Mouse (Mus musculus) cerebellum, adult 2 months (tissue): ENCODE data around the gene Ift81. TPM values are rescaled to one million over a fixed set of nuclear protein-coding genes. Genes with fewer than 3 reads are reported as not detected.
"Not testable (repeated sequence)": the region's sequence is repeated elsewhere in the genome, so short reads cannot be mapped to it uniquely, and the experiment has no call there.

Experiments
- DNase-seq, 2 experiments: peaks; one replicate each; pipeline ENCODE4 v3.0.0; 2021
- H3K27ac ChIP-seq: fragments of 200-500 bp; 2 replicates; pipeline ENCODE4 v1.5.1; 2012; ENCODE audit warnings: low read length, control low read depth, inconsistent platforms; ENCODE audit not compliant: insufficient read depth
- H3K27me3 ChIP-seq: fragments of 200-500 bp; 2 replicates; pipeline ENCODE4 v1.6.1; 2012; ENCODE audit warnings: inconsistent platforms, mild to moderate bottlenecking, low read length, moderate library complexity; ENCODE audit not compliant: control insufficient read depth, insufficient read depth
- H3K4me1 ChIP-seq: fragments of 200-500 bp; 2 replicates; pipeline ENCODE4 v1.6.1; 2011; ENCODE audit warnings: low read length; ENCODE audit not compliant: control insufficient read depth, insufficient read depth
- H3K4me3 ChIP-seq: fragments of 200-500 bp; replicated peaks from 2 replicates; pipeline ENCODE3; 2011; ENCODE audit warnings: mild to moderate bottlenecking, low read depth, low read length, control low read depth; ENCODE audit not compliant: insufficient read depth
- CTCF ChIP-seq: fragments of 200-500 bp; IDR thresholded peaks from 2 replicates; pipeline ENCODE4 v1.5.1; 2011; ENCODE audit warnings: low read depth, mild to moderate bottlenecking, control low read depth, low read length, moderate library complexity, borderline replicate concordance; ENCODE audit not compliant: insufficient read depth
- POLR2A ChIP-seq: fragments of 200-500 bp; IDR thresholded peaks from 2 replicates; pipeline ENCODE4 v1.6.1; 2011; ENCODE audit warnings: low read length, control low read depth, borderline replicate concordance; ENCODE audit not compliant: insufficient read depth
- WGBS: fragments of 180-500 bp; shearing (Covaris S2); methylation state at CpG from one replicate; pipeline ENCODE4 v1.1.7; 2018; 5-methylcytosine and 5-hydroxymethylcytosine counted together
- polyA plus RNA-seq: library from polyadenylated mRNA; depleted of rRNA; stranded (reverse); fragments of >200 nt; gene quantifications from 2 replicates; pipeline ENCODE4 v1.2.3, GENCODE M21; 2012

The Ift81 gene
- polyA plus RNA-seq, 1 experiment = 20.4 TPM

DNA sequence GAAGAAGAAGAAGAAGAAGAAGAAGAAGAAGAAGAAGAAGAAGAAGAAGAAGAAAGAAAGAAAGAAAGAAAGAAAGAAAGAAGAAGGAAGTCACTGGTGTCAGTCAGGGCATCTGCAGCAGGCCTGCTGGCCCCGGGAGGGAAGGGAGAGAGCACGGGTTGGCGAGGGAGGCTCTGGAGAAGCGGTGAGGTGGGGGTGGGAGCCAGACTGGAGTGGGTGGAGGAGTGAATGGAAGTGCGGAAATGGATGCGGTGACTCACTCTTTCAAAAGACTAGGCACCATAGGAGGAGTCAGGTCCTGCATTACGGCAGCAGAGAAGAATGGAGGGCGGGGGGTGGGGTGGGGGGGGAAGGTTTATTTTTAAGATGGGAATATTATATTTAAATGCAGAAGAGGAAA lies 34.9 kb upstream of the Ift81 start:
- Histone ChIP-seq H3K27ac (no peak overlapping the region), H3K4me1 (peaks cover 23% of the 10 kb centered on the region), H3K27me3 (no peaks in the 10 kb centered on the region), H3K4me3 (no peak overlapping the region)
- no peak for DNase-seq
- TF ChIP-seq POLR2A (no peak), CTCF (no peak)
- WGBS = 80% methylated on average over 8 of the region's 8 CpGs

DNA sequence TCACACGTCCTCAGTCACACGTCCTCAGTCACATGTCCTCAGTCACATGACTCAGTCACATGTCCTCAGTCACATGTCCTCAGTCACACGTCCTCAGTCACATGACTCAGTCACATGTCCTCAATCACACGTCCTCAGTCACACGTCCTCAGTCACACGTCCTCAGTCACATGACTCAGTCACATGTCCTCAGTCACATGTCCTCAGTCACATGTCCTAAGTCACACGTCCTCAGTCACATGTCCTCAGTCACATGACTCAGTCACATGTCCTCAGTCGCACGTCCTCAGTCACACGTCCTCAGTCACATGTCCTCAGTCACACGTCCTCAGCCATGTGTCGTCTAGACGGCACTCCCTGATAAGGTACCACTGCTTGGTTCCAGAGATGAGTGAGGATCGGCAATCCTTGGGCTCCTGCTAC lies 33.6 kb upstream of the Ift81 start:
- not testable (repeated sequence) for H3K27ac ChIP-seq, H3K27me3 ChIP-seq, H3K4me3 ChIP-seq, DNase-seq
- WGBS = 96% methylated on average over 14 of the region's 14 CpGs
- peaks cover 15% of the 10 kb centered on the region for H3K4me1 ChIP-seq

DNA sequence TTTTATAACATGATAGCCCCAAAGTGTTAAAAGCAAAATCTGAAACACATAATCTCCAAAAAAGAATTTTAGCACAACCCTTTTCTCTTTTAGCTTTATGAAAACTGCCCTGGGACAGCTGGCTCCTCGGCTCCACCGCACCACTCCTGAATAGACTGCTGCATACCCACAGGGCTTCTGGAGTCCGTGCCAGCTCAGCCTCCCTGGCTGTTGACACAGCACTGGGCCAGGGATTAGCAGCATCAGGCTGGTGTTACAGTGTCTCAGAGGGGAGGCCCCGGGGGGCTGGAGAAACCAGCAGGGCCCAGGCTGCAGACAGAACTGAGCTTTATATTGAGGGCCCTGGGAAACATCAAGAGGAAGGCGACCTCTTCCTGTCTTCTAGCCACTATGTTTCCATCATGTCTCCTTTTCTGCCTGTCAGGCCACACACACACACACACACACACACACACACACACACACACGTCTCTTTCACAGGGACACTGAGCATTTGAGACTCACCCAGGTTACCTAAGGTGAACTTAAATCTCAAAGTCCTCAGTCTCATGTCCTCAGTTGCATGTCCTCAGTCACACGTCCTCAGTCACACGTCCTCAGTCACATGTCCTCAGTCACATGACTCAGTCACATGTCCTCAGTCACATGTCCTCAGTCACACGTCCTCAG lies 33.1 kb upstream of the Ift81 start:
- DNase-seq = no peak
- Histone ChIP-seq H3K27me3 (no peaks in the 10 kb centered on the region), H3K4me1 (peaks cover 9% of the 10 kb centered on the region; the same call in 1 of the 2 replicates), H3K27ac (no peak overlapping the region), H3K4me3 (no peak overlapping the region)
- no peak for TF ChIP-seq POLR2A
- no peak for TF ChIP-seq CTCF
- WGBS = 52% methylated on average over 9 of the region's 9 CpGs

DNA sequence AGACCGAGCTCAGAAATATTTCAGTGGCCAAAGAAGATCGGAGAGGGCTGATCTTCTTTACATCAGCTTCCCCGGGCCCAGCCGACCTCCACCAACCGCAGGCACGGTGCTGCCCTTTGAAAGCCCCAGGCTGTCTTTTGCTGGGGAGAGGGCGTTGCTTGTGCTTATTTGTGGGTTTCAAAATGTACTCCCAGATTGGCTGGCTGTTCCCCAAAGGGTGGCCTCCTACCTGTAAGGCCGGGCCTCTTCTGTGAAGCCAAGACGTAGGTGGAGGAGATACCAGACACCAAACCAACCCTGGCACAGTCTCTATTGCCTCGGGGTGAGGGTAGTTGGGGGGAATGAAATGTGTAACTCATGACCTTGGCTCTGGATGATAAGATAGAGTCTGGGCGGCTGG lies 31.7 kb upstream of the Ift81 start:
- 92% methylated on average over 11 of the region's 11 CpGs for WGBS
- no peak overlapping the region for H3K4me3 ChIP-seq
- TF ChIP-seq CTCF (no peak), POLR2A (no peak)
- H3K27me3 ChIP-seq = no peaks in the 10 kb centered on the region
- no peak for DNase-seq
- H3K4me1 ChIP-seq = peaks cover 6% of the 10 kb centered on the region; the same call in 1 of the 2 replicates
- no peak overlapping the region for H3K27ac ChIP-seq

DNA sequence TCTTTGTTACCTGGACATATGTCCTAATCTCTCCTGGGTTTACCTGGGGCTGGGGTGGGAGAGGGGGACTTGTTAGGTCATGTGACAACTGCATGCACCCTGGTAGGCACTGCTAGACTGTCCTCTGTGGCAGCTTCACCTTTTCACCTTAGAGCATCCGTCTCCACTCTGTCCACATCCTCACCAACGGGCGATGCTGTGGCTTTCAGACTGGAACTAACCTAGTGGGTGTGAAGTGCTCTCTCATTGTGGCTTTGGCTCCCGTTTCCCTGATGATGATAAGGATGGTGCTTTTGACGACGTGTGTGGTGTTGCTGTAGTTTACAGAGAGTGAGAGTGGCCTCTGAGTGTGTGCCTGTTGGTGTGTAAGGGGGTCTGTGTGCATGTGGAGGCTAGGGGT lies 31.0 kb upstream of the Ift81 start:
- no peak for DNase-seq
- WGBS = 85% methylated on average over 6 of the region's 6 CpGs
- Histone ChIP-seq H3K27me3 (no peaks in the 10 kb centered on the region), H3K4me1 (peaks cover 6% of the 10 kb centered on the region; the same call in 1 of the 2 replicates), H3K4me3 (no peak overlapping the region), H3K27ac (no peak overlapping the region)
- TF ChIP-seq POLR2A = no peak
- TF ChIP-seq CTCF = no peak

DNA sequence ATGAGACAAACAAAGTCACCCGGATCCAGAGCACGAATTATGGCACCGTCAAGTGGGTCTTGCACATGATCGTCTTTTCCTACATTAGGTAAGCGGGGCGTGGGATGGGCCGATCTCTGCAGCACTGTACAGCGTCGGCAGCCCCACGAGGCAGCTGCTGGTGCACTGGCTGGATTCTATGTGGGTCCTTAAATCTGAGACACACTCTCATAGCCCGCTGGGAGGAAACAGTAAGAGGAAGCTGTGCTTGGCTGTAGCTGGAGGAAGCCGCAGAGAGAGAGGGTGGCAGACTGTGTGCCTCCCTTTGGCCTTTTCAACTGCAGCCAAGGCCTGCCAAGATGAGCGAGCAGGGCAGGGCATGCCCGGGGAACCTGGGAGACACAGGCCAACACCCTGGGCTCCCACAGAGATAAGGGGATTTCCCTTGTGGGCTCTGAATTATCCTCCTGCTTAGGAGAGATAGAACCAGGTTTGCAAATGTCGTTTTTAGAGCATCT lies 29.8 kb upstream of the Ift81 start:
- Histone ChIP-seq H3K27ac (no peak overlapping the region), H3K4me1 (peaks cover 6% of the 10 kb centered on the region; the same call in 1 of the 2 replicates), H3K27me3 (no peaks in the 10 kb centered on the region), H3K4me3 (peak overlapping the region; percentile 1)
- DNase-seq = peak; percentile 40 to 49
- TF ChIP-seq POLR2A (no peak), CTCF (no peak)
- 24% methylated on average over 15 of the region's 15 CpGs for WGBS

DNA sequence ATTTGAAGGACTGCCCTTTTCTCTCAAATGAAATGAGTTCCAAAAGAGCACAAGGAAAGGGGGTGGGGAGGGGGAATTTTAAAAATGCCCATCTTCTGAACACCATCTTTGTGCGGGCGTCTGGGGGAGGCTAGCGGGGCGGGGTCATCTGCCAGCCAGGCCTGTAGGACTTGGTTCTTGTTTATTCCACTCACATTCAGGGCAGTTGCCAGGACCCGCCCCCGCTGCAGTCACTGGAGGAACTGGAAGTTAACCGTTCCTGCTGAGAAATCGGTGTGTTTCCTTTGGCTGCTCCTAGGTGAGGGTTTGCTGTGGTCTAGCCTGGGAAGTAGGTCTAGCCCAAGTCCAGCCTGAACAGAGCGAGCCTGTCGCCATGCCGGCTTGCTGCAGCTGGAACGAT lies 29.4 kb upstream of the Ift81 start, which contains the start of gene P2rx7:
Gene P2rx7, plus strand, starts transcription at position 211 of the 400 bp plus-strand sequence.
- WGBS = 45% methylated on average over 12 of the region's 12 CpGs
- Histone ChIP-seq H3K27me3 (no peaks in the 10 kb centered on the region), H3K27ac (no peak within 1 kb of the TSS), H3K4me1 (peaks cover 6% of the 10 kb centered on the region; the same call in 1 of the 2 replicates), H3K4me3 (peak within 1 kb of the TSS; percentile 1)
- no peak for TF ChIP-seq CTCF
- no peak for TF ChIP-seq POLR2A
- DNase-seq = peak; percentile 44 to 53

DNA sequence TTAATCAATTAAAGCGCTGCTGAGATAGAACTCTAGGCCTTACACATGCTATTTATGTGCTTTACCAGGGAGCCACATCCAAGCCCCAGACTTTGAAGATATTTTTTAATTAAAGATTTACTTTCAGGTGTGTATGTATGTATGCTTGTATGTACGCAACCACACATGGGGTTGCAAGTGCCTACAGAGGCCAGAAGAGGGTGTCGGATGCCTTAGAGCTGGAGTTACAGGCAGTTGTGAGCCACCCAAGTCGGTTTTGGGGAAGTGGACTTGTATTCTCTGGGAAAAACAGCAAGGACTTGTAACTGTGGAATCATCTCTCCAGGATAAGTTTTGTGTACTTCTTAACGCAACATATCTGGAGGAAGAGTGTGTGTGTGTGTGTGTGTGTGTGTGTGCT lies 25.7 kb upstream of the Ift81 start:
- 84% methylated on average over 5 of the region's 5 CpGs for WGBS
- Histone ChIP-seq H3K27ac (no peak overlapping the region), H3K4me1 (peaks cover 8% of the 10 kb centered on the region; the same call in 1 of the 2 replicates), H3K4me3 (no peak overlapping the region), H3K27me3 (no peaks in the 10 kb centered on the region)
- no peak for DNase-seq
- TF ChIP-seq CTCF = no peak
- TF ChIP-seq POLR2A = no peak
